12 mouse cellular contexts compared by ENCODE assay signal in the genomic region with DNA sequence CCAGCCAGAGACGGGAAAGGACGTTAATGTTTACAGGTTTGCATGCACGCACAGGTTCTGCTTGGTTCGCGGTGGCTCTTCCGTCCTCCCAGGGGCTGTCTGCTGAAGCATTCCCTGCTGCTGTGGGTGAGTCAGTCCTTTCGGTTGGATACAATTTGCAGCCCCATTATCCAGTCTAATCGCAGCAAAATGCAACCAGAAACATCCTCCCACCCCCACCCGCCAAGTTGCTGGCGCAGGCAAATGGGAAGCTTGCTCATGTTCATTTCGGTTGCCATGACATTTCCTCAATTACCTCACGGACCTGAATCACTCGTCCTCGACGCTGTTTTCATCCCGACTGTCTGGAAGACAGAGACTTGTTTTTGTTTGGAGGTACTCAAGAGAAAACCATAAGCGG.
A peak's percentile ranks its signal among the peaks of the same experiment; 100 is the strongest.
DNase-seq lines count a peak whose midpoint lies in the region; ATAC-seq lines count a peak whose summit lies in the region.
"Had no signal": no experiment of that assay in that cellular context is flagged by ENCODE, and none has a peak within 500 bp of the region (broad histone marks: within the 10 kb centered on the region; RNA-seq: fewer than 3 reads in every experiment).

No protein-coding gene starts in this region.

- no peaks in the 10 kb centered on the region for H3K9me3 ChIP-seq in embryonic facial prominence, embryonic 13.5 days
- H3K9me3 ChIP-seq in embryonic facial prominence, embryonic 10.5 days = no peaks in the 10 kb centered on the region
- H3K9me3 ChIP-seq in forebrain, embryonic 12.5 days = no peaks in the 10 kb centered on the region
- H3K9me3 ChIP-seq in neural tube, embryonic 15.5 days (replicated peaks) = no peaks in the 10 kb centered on the region
- H3K9me3 ChIP-seq: limb, embryonic 13.5 days; megakaryocyte, embryonic 14.5 days had no signal

- H3K27me3 ChIP-seq in embryonic facial prominence, embryonic 13.5 days = no peaks in the 10 kb centered on the region
- H3K27me3 ChIP-seq in embryonic facial prominence, embryonic 10.5 days (replicated peaks; ENCODE audit: low read depth, poor library complexity, severe bottlenecking) = no peaks in the 10 kb centered on the region
- H3K27me3 ChIP-seq in forebrain, embryonic 12.5 days = no peaks in the 10 kb centered on the region; the same call in 1 of the 2 replicates
- no peaks in the 10 kb centered on the region for H3K27me3 ChIP-seq in neural tube, embryonic 15.5 days (replicated peaks)
- H3K27me3 ChIP-seq: limb, embryonic 13.5 days; megakaryocyte, embryonic 14.5 days had no signal

- 0 out of 2 replicates have a peak overlapping the region, but pooled peaks have one; percentile 18 for H3K4me2 ChIP-seq in embryonic facial prominence, embryonic 13.5 days
- no peak overlapping the region for H3K4me2 ChIP-seq in forebrain, embryonic 12.5 days
- peak overlapping the region; percentile 42 for H3K4me2 ChIP-seq in neural tube, embryonic 15.5 days
- H3K4me2 ChIP-seq: limb, embryonic 13.5 days had no signal

- H3K27ac ChIP-seq in embryonic facial prominence, embryonic 13.5 days = no peak overlapping the region
- no peak overlapping the region for H3K27ac ChIP-seq in embryonic facial prominence, embryonic 10.5 days (replicated peaks)
- H3K27ac ChIP-seq in forebrain, embryonic 12.5 days = peak overlapping the region; percentile 59; the same call in 1 of the 2 replicates
- 0 out of 2 replicates have a peak overlapping the region, but pooled peaks have one; percentile 33 for H3K27ac ChIP-seq in neural tube, embryonic 15.5 days (replicated peaks)
- H3K27ac ChIP-seq: limb, embryonic 13.5 days had no signal

- ATAC-seq in embryonic facial prominence, embryonic 13.5 days (ENCODE audit: insufficient number of reproducible peaks, insufficient read depth, low FRiP score, low TSS enrichment, low read depth) = no peak
- peak; percentile 37 for ATAC-seq in forebrain, embryonic 12.5 days (ENCODE audit: low FRiP score)
- ATAC-seq in neural tube, embryonic 15.5 days (ENCODE audit: low FRiP score) = peak; percentile 79

- DNase-seq in embryonic facial prominence, embryonic 10.5 days (ENCODE audit: low spot score) = no peak
- DNase-seq in left cerebral cortex, adult 18-20 months (ENCODE audit: low spot score in 2 of 2) = peak; percentile 20 to 40
- DNase-seq in lung, postnatal 4 days = no peak
- no peak for DNase-seq in adrenal gland, postnatal 25 days
- DNase-seq in ovary, postnatal 10 days (ENCODE audit: low spot score) = no peak
- DNase-seq: cerebellum, postnatal 36 days; spleen, adult 18-20 months had no signal

- peaks cover 9% of the 10 kb centered on the region for H3K4me1 ChIP-seq in embryonic facial prominence, embryonic 13.5 days
- no peaks in the 10 kb centered on the region for H3K4me1 ChIP-seq in embryonic facial prominence, embryonic 10.5 days
- H3K4me1 ChIP-seq in forebrain, embryonic 12.5 days = peaks cover 18% of the 10 kb centered on the region
- peaks cover 12% of the 10 kb centered on the region; the same call in 1 of the 2 replicates for H3K4me1 ChIP-seq in neural tube, embryonic 15.5 days
- H3K4me1 ChIP-seq: limb, embryonic 13.5 days had no signal

- no peak overlapping the region for H3K4me3 ChIP-seq in embryonic facial prominence, embryonic 13.5 days
- H3K4me3 ChIP-seq in embryonic facial prominence, embryonic 10.5 days = no peak overlapping the region
- H3K4me3 ChIP-seq in forebrain, embryonic 12.5 days (replicated peaks) = no peak overlapping the region
- H3K4me3 ChIP-seq in neural tube, embryonic 15.5 days (replicated peaks) = 0 out of 2 replicates have a peak overlapping the region, but pooled peaks have one; percentile 1
- H3K4me3 ChIP-seq: limb, embryonic 13.5 days; megakaryocyte, embryonic 14.5 days had no signal

- WGBS in embryonic facial prominence, embryonic 13.5 days = 71% methylated on average over 17 of the region's 17 CpGs
- 85% methylated on average over 17 of the region's 17 CpGs for WGBS in embryonic facial prominence, embryonic 10.5 days
- 70% methylated on average over 17 of the region's 17 CpGs for WGBS in forebrain, embryonic 12.5 days
- 34% methylated on average over 17 of the region's 17 CpGs for WGBS in neural tube, embryonic 15.5 days

- H3K9ac ChIP-seq in embryonic facial prominence, embryonic 13.5 days = no peak overlapping the region
- H3K9ac ChIP-seq in forebrain, embryonic 12.5 days = no peak overlapping the region
- no peak overlapping the region for H3K9ac ChIP-seq in neural tube, embryonic 15.5 days (replicated peaks)
- H3K9ac ChIP-seq: limb, embryonic 13.5 days had no signal

- H3K36me3 ChIP-seq in embryonic facial prominence, embryonic 13.5 days = no peaks in the 10 kb centered on the region
- no peaks in the 10 kb centered on the region for H3K36me3 ChIP-seq in embryonic facial prominence, embryonic 10.5 days (replicated peaks)
- no peaks in the 10 kb centered on the region for H3K36me3 ChIP-seq in forebrain, embryonic 12.5 days (replicated peaks)
- no peaks in the 10 kb centered on the region for H3K36me3 ChIP-seq in neural tube, embryonic 15.5 days
- H3K36me3 ChIP-seq: limb, embryonic 13.5 days had no signal

Comparison
In these comparisons a context has a peak if more than half of its experiments do, and no peak if none do; other contexts are left out.
1. H3K27ac ChIP-seq: peak in forebrain, embryonic 12.5 days (single experiment) and neural tube, embryonic 15.5 days (single experiment); none in embryonic facial prominence, embryonic 13.5 days (single experiment) and embryonic facial prominence, embryonic 10.5 days (single experiment).
2. DNase-seq: peak in left cerebral cortex, adult 18-20 months (2 of 2); none in embryonic facial prominence, embryonic 10.5 days (single experiment), lung, postnatal 4 days (0 of 2), adrenal gland, postnatal 25 days (single experiment) and ovary, postnatal 10 days (single experiment).